Mouse (Mus musculus): ENCODE measurements around the gene Amotl1. TPM values are rescaled to one million over a fixed set of nuclear protein-coding genes. Genes with fewer than 3 reads are reported as not detected.

Amotl1 gene
- polyA plus RNA-seq, 1 experiment = 41.1 TPM

DNA sequence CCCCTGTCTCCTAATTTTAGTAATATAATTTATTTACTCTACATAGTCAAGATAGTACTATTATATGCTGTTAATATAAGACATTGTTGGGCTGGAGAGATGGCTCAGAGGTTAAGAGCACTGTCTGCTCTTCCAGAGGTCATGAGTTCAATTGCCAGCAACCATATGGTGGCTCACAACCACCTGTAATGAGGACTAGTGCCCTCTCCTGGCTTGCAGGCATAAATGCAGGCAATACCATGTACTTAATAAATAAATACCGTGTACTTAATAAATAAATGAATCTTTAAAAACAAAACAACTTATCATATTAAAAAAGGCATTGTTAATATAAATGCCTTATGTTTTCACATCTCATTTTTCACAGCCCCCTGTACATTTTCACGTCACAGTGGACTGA lies 9.2 kb upstream of the Amotl1 start:
- Histone ChIP-seq H3K27ac (replicated peaks; ENCODE audit: low read depth, low read length) (no peak overlapping the region), H3K4me3 (ENCODE audit: insufficient read depth, low read depth, low read length) (no peak overlapping the region), H3K4me1 (ENCODE audit: control insufficient read depth, insufficient read depth, insufficient read length, low read length) (peaks cover 7% of the 10 kb centered on the region; the same call in 1 of the 2 replicates)

DNA sequence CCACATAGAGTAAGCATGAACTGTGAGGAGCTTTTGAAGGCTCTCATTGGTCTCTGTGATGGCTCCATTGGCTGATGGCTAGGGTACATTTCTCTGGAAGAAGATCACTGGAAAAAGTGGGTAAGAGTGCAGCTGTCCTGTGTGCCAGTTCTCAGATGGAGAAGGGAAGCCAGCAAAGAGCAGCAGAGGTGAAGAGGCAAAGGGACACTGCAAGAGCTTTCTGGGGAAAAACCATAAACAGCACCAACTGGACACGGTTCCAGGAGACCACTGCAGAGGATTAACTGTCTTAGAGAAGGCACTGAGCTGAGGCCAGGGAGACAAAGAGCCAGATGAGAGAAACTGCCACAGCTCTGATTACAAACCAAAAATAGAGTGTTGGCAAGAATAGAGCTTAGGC lies 7.9 kb upstream of the Amotl1 start:
- Histone ChIP-seq H3K4me1 (ENCODE audit: control insufficient read depth, insufficient read depth, insufficient read length, low read length) (peaks cover 10% of the 10 kb centered on the region; the same call in 1 of the 2 replicates), H3K4me3 (ENCODE audit: insufficient read depth, low read depth, low read length) (no peak overlapping the region), H3K27ac (replicated peaks; ENCODE audit: low read depth, low read length) (peak overlapping the region; percentile 68)

DNA sequence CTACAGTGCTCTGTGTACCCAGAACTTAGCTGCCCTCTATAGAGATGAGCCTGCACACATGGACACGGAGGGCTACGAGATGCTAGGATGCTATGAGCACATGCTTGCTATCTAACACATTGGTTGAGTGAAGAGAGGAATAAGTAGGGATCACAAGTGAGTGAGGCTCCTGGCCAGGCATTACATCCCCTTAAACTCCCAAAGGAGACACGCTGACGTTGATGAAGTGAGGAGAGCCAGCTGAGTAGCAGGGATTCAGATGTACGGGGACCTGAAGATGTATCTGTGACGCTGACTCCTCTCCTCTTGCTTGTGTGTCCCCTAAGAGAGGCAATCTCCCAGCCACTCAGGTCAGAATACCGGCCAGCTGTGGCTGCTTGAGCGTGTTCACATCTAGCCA lies 3.0 kb upstream of the Amotl1 start:
- Histone ChIP-seq H3K4me1 (ENCODE audit: control insufficient read depth, insufficient read depth, insufficient read length, low read length) (peaks cover 25% of the 10 kb centered on the region), H3K4me3 (ENCODE audit: insufficient read depth, low read depth, low read length) (no peak overlapping the region), H3K27ac (replicated peaks; ENCODE audit: low read depth, low read length) (no peak overlapping the region)

DNA sequence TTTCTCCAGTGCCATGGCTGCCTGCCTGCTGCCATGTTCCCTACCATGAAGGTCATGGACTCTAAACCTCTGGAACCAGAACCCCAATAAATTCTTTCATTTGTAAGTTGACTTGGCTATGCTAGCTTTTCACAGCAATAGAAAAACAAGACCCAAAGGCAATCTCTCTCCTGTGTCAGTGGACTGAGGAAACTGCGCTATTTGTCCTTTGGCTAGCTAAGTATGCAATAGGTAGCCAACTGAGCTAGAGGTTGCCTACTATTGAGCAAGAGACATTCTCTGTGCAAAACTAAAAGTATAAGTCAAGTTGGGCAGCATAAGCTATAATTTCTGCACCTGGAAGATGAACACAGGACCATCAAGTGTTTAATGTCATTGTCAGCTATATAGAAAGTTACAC lies 1.8 kb upstream of the Amotl1 start:
- Histone ChIP-seq H3K4me3 (ENCODE audit: insufficient read depth, low read depth, low read length) (no peak overlapping the region), H3K4me1 (ENCODE audit: control insufficient read depth, insufficient read depth, insufficient read length, low read length) (peaks cover 29% of the 10 kb centered on the region), H3K27ac (replicated peaks; ENCODE audit: low read depth, low read length) (peak overlapping the region; percentile 69)

DNA sequence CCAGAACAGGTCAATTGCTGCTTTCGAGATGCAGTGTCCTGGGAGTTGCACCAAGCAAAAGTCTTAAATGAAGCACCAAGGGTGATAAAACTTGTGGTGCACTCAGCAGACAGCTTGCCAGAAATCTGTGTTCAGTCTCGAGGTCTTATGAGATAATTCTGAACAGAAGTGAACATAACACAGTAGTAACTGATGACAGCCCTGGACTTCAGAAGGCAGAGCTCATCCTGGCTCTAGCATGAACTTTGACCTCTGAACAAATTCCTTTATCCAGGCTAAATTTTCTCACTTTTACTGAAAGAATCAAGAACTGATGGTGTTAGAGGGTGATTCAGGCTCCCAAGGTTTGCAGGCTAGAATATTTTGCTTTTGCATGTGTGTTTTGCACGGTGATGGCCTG lies 1.2 kb upstream of the Amotl1 start:
- peak overlapping the region; percentile 69 for H3K27ac ChIP-seq (replicated peaks; ENCODE audit: low read depth, low read length)
- H3K4me3 ChIP-seq (ENCODE audit: insufficient read depth, low read depth, low read length) = no peak overlapping the region

DNA sequence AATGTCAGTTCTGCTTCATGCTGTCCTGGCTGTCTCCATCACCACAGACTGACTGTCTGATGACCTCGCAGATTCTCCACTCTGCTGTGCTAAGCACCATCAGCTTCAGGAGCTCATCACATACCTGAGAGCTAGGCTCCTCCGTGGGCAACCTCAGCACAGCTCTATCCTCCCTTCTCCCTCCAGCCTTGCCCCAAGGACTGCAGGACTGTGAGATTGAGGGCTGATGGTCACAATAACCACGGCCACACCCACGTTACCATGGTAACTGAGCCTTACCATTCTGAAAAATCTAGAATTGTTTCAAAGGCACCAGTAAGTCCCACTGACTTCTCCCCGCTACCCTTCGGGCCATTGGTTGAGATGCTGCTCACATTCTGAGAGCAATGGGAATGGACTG lies 1.5 kb downstream of the Amotl1 start:
- H3K27ac ChIP-seq (replicated peaks; ENCODE audit: low read depth, low read length) = no peak overlapping the region
- H3K4me3 ChIP-seq (ENCODE audit: insufficient read depth, low read depth, low read length) = no peak overlapping the region
- peaks cover 39% of the 10 kb centered on the region for H3K4me1 ChIP-seq (ENCODE audit: control insufficient read depth, insufficient read depth, insufficient read length, low read length)

More for the DNA sequence above, 1.2 kb upstream of the Amotl1 start:
- peaks cover 35% of the 10 kb centered on the region for H3K4me1 ChIP-seq (ENCODE audit: control insufficient read depth, insufficient read depth, insufficient read length, low read length)

DNA sequence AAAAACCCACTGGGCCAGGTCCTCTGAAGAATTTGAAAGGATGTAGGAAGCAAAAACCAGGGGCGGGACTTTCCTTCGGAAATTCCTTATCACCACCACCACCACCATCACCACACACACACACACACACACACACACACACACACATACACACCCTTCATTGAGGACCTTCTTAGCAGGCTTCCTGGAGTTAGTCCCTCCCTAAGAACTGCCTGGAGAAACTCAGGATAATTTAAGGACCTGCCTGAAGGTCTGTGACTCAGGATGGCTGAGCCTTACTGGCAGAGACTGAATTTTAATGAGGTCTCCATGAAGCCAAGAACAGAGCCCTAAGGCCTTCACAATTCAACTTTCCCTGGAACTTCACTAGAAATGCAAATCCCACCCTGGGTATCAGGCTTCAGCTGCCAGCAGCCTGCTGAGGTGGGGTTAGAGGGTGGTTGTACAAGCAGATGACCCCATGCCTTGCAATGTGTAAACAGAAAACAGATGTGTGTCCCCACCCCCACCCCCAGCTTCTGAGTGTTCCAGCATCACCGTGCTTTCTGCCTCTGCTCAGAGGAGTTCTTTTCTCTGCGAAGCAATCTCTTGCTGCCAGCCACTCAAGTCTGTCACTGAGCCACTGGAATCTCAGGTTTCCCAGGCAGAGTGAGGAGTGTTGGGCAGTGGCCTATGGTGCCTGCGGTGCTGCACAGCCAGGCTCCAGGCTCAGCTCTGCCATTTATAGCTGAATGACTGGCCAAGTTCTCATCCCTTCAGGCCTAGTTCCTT lies 2.4 kb downstream of the Amotl1 start:
- H3K27ac ChIP-seq (replicated peaks; ENCODE audit: low read depth, low read length) = peak overlapping the region; percentile 74
- no peak overlapping the region for H3K4me3 ChIP-seq (ENCODE audit: insufficient read depth, low read depth, low read length)
- H3K4me1 ChIP-seq (ENCODE audit: control insufficient read depth, insufficient read depth, insufficient read length, low read length) = peaks cover 34% of the 10 kb centered on the region

DNA sequence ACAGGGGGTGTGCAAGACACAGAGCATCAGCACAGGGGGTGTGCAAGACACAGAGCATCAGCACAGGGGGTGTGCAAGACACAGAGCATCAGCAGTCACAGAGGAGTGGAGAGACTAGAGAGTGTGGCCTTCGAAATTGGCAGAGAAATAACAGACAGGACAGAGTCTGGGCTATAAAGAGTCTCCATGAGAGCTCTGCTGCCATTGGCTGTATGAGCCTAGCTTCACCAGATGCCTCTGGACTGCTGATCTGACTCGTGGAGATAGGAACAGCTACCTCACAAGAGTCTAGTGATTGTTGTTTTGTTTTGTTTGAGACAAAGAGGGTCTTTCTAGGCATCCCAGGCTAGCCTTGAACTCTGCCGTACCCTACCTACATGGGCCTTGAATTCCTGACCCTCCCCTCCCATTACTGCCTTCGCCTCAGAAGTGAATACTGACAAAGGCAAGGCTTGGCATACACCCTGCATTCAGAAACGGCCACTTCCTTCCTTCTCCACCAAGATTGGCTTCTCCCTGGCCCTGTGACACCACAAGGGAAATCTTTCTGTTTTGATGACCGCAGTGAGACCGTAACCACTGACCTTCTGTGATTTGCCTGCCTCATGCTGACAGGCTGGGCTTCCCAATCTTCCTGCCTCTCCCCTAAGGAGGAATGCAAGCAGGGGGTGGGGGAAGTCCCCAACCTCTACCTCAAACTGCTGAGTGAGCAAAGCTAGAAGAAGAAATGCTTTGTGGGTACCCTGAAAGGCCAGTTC lies 3.4 kb downstream of the Amotl1 start:
- peaks cover 31% of the 10 kb centered on the region for H3K4me1 ChIP-seq (ENCODE audit: control insufficient read depth, insufficient read depth, insufficient read length, low read length)
- H3K4me3 ChIP-seq (ENCODE audit: insufficient read depth, low read depth, low read length) = no peak overlapping the region
- peak overlapping the region; percentile 74 for H3K27ac ChIP-seq (replicated peaks; ENCODE audit: low read depth, low read length)

DNA sequence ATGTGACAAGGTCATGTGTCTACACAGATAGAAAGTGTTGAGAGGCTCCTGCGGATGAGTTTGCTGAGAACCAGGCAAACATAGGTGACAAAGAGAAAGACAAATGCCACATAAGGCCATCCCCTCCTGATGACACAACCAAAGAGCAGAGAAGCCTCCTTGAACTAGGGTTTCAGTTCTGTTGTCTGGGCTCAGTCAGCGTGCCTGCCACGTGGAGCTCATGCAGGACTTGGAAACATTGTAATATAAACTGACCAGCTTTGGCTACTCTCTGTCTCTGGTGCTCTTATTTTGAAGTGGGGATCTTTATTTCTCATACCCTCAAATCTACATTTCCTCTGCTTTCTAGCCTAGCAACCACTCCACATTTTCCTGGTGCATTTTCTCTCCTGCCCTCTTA lies 8.6 kb downstream of the Amotl1 start:
- peaks cover 6% of the 10 kb centered on the region for H3K4me1 ChIP-seq (ENCODE audit: control insufficient read depth, insufficient read depth, insufficient read length, low read length)
- no peak overlapping the region for H3K27ac ChIP-seq (replicated peaks; ENCODE audit: low read depth, low read length)
- no peak overlapping the region for H3K4me3 ChIP-seq (ENCODE audit: insufficient read depth, low read depth, low read length)

DNA sequence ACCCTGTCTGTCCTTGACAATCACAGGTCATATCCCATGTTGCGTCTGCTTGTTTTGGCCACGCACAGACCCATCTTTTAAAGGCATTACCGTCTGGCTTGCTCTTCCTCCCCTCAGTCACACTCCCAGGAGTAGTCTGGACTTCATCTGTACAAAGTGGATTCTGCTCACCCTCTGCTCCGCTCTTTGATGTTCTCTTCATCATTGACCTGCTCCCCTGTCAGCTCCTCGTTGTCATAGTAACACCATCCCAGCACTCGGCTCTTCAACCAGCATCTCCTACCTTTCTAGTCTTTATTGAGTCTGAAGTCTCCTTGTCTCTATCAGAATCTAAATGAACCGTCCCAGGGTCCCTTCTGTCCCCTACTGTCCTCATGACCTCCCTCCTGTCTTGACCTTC lies 9.3 kb downstream of the Amotl1 start:
- H3K4me3 ChIP-seq (ENCODE audit: insufficient read depth, low read depth, low read length) = no peak overlapping the region
- H3K27ac ChIP-seq (replicated peaks; ENCODE audit: low read depth, low read length) = no peak overlapping the region

DNA sequence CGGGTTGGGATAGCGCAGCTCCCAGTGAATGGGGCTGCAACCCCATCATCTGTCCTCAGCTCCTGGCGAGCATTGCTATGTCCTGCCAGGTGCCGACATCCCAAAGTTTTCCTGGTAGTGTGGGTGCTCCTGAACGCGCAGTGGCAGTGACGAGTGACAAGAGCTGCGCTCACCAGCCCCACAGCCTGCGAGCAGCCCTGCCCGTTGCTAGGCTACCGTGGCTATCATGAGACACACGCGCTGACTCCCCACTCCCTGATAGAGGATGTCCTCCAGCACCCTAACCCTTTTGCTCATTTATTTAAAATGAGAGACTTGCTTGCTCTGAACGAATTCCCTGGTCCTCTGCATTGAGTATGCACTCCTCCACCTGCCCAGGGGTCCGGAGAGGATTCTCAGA lies 10.7 kb downstream of the Amotl1 start:
- H3K4me1 ChIP-seq (ENCODE audit: control insufficient read depth, insufficient read depth, insufficient read length, low read length) = no peaks in the 10 kb centered on the region
- no peak overlapping the region for H3K4me3 ChIP-seq (ENCODE audit: insufficient read depth, low read depth, low read length)
- no peak overlapping the region for H3K27ac ChIP-seq (replicated peaks; ENCODE audit: low read depth, low read length)

More for the DNA sequence above, 9.3 kb downstream of the Amotl1 start:
- H3K4me1 ChIP-seq (ENCODE audit: control insufficient read depth, insufficient read depth, insufficient read length, low read length) = no peaks in the 10 kb centered on the region; the same call in 1 of the 2 replicates

DNA sequence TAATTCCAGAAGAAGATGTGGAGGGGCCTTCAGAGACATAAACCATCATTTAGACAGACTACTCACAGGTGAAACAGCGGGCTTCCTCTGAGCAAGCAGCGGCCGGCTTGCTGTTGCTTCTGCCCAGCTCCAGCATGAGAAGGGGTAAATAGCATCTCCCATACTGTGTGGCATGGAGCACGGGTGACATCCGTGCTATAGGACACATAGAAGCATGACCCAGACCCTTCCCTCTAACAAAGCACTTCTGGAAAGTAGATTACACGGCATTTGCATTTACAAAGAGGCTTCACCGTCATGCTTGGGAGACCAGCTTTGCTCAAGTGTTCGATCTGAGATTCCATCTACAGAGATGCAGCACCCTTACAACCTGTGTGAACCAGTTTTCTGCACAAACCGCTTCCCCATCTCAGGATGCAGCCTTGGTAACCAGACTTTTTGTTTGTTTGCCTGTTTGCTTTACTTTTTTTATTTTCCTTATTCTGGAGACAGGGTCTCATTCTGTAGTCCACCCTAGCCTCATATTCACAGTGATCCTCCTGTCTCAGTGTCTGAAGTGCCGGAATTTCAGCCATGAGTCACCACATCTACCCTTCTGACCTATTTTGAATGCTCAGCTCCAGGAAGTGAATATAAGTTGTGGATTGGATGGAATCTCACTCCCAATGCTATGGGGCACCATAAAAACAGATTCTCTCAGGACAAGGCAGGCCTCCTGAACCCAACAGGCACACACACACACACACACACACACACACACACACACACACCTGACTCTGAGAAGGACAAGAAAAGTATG lies 12.3 kb downstream of the Amotl1 start:
- no peak overlapping the region for H3K27ac ChIP-seq (replicated peaks; ENCODE audit: low read depth, low read length)
- no peak overlapping the region for H3K4me3 ChIP-seq (ENCODE audit: insufficient read depth, low read depth, low read length)
- no peaks in the 10 kb centered on the region for H3K4me1 ChIP-seq (ENCODE audit: control insufficient read depth, insufficient read depth, insufficient read length, low read length)

DNA sequence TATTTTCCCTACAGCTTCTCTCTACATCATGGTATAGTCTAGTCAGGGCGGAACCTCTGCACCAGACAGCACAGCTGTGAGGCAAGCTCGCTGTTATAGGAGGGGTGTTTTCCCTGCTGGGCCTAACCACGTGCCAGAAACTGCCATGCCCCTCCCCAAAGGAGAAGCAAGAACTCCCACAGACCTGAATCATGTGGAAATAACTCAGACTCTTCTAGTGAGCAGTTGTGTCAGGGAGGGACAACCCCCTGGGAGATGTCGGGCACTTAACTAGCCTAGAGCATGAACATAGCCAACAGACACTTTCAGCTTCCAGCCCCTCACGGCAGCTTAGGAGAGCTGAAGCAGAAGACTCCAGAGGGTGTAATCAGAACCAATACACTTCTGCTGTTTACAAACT lies 13.1 kb downstream of the Amotl1 start:
- no peaks in the 10 kb centered on the region for H3K4me1 ChIP-seq (ENCODE audit: control insufficient read depth, insufficient read depth, insufficient read length, low read length)
- H3K4me3 ChIP-seq (ENCODE audit: insufficient read depth, low read depth, low read length) = no peak overlapping the region
- H3K27ac ChIP-seq (replicated peaks; ENCODE audit: low read depth, low read length) = no peak overlapping the region

DNA sequence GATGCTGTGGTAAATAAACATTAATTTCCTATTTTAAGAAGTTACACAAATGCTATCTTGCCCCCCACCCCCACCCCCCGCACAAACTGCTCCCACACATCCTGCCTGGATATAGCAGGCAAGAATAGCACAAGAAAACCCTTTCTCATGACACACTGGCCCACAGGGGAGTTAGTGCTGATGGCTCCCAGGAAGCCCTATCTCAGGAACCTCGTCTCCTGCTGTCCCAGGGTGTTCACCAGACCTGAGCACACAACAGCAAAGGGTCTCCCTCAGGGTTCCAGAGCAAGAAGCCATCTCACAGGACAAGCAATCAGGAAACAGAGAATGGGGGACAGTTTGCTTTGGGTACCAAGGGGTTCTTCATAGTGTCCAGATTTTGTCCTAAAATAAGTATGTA lies 17.3 kb downstream of the Amotl1 start:
- H3K4me1 ChIP-seq (ENCODE audit: control insufficient read depth, insufficient read depth, insufficient read length, low read length) = peaks cover 21% of the 10 kb centered on the region
- H3K4me3 ChIP-seq (ENCODE audit: insufficient read depth, low read depth, low read length) = no peak overlapping the region
- H3K27ac ChIP-seq (replicated peaks; ENCODE audit: low read depth, low read length) = no peak overlapping the region

DNA sequence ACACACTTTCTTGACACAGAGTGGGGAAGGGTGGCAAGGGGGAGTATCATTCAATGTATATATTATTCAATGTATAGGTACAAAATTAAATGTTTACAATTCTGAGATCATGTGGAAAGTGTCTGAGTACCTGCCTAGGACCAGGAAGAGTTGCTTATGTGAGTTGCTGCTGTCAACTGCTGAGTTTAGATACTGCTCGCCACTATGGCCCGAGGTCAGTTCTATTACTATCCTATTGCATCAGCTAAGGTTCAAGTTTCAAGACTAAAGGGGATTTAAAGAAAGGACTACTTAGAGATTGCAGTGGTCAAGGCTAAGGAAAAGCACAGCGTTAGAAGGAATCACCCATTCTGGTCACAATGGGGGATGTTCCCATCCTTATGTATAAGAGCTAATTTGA lies 18.9 kb downstream of the Amotl1 start:
- H3K27ac ChIP-seq (replicated peaks; ENCODE audit: low read depth, low read length) = no peak overlapping the region
- peaks cover 21% of the 10 kb centered on the region for H3K4me1 ChIP-seq (ENCODE audit: control insufficient read depth, insufficient read depth, insufficient read length, low read length)
- no peak overlapping the region for H3K4me3 ChIP-seq (ENCODE audit: insufficient read depth, low read depth, low read length)

Data from brown adipose tissue, adult 24 weeks (tissue).